Mouse (Mus musculus) C2C12 (cell line): ENCODE data around the gene Lasp1.

ENCODE experiments used
- CTCF ChIP-seq: IDR thresholded peaks from one replicate; pipeline ENCODE4 v1.5.1; 2011; ENCODE audit not compliant: control insufficient read depth, insufficient read depth, insufficient read length
- FOSL1 ChIP-seq: IDR thresholded peaks from one replicate; pipeline ENCODE4 v1.8.0; 2011; ENCODE audit warnings: mild to moderate bottlenecking, low read length; ENCODE audit not compliant: poor library complexity, insufficient read depth, severe bottlenecking
- MAX ChIP-seq: IDR thresholded peaks from one replicate; pipeline ENCODE4 v1.6.1; 2011; ENCODE audit warnings: mild to moderate bottlenecking, control low read depth
- USF1 ChIP-seq: IDR thresholded peaks from one replicate; pipeline ENCODE4 v1.6.1; 2011; ENCODE audit warnings: low read depth, mild to moderate bottlenecking, control low read depth, moderate library complexity

GRCm38 (mm10) chr11:97793165-97793564, 5.6 kb upstream of the Lasp1 start:
- TF ChIP-seq CTCF (peak; percentile 6), FOSL1 (no peak), USF1 (peak; percentile 57), MAX (peak; percentile 88)
